Mouse (Mus musculus): ENCODE measurements around the gene Pbdc1.
"Not testable (repeated sequence)": the region's sequence is repeated elsewhere in the genome, so short reads cannot be mapped to it uniquely, and the experiment has no call there.

The Pbdc1 gene

DNA sequence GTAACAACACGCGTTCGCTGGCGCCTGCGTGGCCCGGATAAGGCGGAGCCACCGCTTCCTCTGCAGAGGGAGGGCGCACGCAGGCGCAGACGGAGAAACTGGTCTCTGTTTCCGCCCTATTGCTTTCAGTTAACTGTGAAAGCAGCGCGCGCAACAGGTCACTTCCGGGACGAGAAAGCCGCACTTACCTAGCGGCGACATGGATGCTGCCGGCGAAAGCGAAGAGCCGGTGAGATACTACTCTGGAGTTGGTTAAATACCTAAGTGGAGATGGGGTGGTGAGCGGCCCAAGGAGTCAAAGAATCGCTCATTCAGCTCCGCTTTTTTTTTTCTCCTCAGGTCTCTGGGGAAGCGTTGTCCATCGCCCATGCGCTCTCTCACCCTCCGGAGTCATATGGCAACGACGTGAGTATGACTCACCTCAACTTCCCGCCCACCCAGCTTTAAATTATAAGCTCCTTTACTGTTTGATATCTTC lies at the start of gene Pbdc1:
Pbdc1 (plus strand) TSS at position 142 of the 478 bp plus-strand sequence.
- peak; percentile 92 for DNase-seq (ENCODE audit: low spot score)

- peak; percentile 18 for DNase-seq (ENCODE audit: low spot score)
These were observed 41.9 kb upstream of the Pbdc1 start for GRCm38 (mm10) chrX:105037666-105038065.

GRCm38 (mm10) chrX:105064294-105064693 lies 15.3 kb upstream of the Pbdc1 start:
- DNase-seq (ENCODE audit: low spot score), result no peak

DNA sequence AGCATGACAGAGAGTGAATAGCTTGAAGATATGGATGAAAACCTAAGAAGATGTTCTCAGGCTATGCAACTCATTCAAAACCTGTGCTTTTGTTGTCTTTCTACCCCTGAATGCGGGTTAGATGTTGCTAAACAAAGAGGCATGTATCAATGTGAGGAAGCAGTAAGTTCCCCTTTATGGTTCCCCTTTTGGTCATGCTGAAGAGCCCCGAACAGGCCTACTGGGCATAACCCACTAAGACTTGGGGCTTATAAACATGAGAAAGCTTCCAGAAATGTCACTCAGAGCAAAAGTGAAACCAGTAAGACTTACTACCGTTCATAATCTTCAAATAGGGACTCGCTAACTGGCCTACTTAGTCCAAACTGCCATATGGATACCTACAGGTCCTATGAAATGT lies 14.8 kb upstream of the Pbdc1 start:
- DNase-seq (ENCODE audit: low spot score), result no peak

DNA sequence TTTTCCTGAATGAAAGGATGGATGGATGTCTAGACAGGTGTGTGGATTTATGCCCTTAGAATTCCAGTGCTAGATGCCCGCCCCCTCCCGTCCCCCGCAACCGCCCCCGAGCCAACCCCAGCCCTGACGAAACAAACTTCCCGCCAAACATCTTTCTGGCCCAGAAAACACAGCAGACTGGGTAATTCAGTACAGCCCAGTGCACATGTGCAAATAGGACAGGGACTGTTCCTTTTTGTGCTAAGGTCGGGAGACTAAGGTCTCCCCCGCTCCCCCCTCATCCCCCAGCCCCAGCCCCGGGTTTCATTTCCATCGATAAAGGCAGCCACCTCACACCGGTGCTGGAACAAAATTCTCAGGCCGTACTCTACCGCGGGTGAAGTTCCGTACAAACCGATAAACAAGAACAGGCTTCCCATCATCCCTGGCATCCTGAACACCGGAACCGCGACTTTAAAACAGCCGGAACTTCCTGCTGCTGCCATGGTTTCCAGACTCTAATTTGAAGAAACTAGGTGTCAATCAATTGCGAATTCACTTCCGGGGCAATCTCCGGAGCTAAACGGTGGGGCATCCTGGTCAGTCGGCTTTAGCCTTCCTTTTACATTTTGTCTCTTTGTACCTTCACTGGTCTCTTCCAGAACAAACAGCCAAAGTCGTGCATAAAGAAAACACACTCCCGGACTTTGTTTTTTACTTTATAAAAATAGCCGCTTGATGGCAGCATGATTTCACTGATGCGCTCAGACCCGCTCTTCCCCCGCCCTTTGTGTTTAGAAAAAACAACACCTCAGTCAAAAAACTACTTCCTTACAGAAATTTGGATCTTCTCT lies 9.7 kb upstream of the Pbdc1 start:
- DNase-seq (ENCODE audit: low spot score), result peak; percentile 90

DNA sequence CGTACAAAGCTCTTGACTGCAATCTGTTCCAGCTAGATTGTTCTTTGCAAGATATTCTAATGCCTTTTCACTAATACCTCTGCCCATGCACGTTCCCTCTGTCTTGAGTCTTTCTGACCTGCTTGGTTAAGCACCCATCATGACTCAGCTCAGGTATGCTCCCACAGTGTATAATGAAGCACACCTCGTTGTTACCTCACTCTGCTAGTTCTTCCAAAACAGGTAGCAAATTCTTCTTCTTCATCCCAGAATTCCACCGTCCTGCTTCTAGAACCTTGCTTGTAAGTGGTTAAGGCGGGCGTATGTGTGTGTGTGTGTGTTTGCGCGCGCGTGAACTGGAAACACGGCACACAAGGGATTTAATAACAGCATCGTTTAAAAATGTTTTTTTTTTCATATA lies 405 bp upstream of the Pbdc1 start:
- DNase-seq (ENCODE audit: low spot score), result no peak

- DNase-seq (ENCODE audit: low spot score), result no peak
These were observed 540 bp downstream of the Pbdc1 start for GRCm38 (mm10) chrX:105080096-105080495.

DNA sequence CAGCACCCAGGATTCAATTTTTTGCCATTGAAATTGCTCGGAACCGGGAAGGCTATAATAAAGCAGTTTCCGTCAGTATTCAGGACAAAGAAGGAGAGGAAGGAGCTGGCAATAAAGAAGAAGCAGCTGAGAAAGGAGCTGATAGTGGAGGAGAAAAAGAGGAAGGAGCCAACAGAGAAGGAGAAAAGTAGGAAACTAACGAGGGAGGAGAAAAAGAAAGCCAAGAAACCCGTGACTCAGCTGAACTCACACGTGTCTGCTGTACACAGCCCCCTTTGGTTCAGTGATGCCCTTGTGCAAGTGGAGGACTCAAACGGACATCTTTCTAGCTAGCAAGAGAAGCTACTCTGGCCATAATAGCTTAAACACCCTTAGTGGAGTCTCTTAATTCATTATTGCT lies 3.5 kb downstream of the Pbdc1 start:
- not testable (repeated sequence) for DNase-seq (ENCODE audit: low spot score)

DNA sequence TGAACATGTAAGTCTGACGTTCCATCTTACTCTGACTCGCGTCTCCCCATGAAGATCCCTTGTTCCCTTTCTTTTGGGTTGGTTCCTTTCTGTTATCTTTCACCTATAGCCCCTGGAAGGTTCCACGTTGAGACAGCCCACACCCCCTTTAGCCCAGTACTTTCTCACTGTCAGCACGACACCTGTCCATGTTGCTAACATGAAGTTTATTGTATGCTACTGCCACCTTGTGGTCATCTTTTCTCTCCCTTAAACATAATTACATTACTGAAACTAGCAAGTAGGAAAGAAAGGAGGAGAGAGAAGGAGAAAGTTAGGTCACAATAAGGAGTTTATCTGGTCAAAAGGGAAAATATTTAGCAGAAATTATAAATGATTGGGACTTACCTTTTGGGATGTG lies 24.6 kb downstream of the Pbdc1 start:
- peak; percentile 61 for DNase-seq (ENCODE audit: low spot score)

DNA sequence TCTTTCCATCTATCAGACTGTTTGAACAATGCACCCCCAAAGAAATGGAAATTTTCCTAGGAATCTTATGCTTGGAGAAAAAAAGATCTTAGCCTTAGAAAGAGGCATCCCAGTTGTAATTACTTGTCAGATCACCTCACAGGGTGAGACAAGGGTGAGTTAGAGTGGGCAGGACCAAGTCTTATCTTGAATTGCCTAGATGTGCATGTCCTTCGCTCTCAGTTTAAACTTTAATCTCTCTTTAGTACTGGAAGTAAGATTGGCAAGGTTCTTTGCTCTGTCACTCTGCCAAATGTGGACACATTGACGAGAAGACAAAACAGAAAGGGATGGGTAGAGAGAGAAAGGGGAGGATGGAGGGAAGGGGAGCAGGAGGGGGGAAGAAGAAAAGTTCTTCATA lies 35.4 kb downstream of the Pbdc1 start:
- no peak for DNase-seq (ENCODE audit: low spot score)

DNA sequence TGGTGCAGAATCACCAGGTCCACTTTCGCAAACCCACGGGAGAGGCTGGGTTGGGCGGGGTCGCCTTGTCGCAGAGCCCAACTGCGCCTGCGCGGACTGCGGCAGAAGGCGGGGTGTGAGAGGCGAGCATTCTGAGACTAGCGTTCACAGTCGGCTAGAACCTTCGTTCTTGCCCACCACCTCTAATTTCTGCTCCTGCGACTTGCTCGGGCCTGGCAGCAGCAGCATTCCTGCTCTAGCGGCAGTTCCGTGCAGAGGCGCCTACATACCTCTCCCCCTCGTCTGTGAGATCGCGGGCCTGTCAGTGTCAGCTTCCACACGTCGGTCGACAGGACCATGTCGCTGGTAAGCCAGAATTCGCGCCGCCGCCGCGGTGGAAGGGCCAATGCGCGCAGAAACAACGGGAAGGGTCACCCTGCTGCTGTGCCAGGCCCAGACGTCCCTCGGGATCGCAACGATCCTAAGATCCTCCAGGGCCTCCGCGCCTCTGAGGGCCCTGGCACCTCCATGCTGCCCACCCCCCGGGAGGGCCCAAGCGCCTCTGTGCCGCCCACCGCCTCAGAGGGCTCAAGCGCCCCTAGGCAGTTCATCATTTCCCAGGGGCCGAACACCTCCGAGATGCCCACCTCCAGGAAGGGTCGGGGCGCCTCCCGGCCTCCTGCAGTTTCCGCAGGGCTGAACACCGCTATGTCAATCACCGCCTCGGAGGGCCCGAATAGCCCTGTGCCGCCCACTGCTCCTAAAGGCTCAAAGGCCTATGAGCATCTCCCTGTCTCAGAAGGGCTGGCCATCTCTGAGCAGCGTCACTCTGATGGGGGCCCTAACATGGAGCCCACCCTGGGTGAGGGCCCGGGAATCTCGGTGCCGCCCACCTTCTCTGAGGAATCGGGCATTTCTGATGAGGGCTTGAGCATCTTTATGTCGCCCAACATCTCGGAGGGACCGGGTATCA lies 41.0 kb downstream of the Pbdc1 start, which contains the start of gene Magee1:
Magee1 (plus strand) TSS at position 104 of the 952 bp plus-strand sequence.
- DNase-seq (ENCODE audit: low spot score), result peak; percentile 77

DNA sequence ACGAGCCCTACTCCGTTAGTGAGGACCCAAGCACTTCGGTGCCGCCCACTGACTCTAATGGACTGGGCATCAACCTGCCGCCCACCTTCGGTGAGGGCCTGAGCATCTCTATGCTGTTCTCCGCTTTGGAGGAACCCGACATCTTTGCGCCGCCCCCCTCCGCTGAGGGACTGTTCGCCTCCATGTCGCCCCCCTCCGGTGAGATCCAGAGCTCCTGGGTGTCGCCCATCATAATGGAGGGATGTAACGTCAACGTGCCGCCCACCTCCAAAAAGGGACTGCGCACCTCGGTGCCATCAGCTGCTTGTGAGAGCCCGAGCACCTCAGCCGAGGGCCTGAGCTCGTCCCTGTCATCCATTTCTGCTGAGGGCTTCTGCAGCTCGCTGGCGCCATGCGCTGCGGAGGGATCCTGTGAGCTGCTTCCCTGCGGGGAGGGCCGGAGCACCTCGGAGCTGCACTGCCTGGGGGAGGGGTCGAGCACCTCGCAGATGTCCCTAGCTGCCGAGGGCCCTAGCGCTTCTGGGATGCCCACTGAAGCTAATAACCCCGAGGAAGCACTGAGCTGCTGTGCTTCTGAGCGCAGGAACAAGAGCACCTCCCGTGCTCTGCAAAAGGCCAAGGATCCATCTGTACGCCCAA lies 41.8 kb downstream of the Pbdc1 start:
- DNase-seq (ENCODE audit: low spot score), result peak; percentile 48

DNA sequence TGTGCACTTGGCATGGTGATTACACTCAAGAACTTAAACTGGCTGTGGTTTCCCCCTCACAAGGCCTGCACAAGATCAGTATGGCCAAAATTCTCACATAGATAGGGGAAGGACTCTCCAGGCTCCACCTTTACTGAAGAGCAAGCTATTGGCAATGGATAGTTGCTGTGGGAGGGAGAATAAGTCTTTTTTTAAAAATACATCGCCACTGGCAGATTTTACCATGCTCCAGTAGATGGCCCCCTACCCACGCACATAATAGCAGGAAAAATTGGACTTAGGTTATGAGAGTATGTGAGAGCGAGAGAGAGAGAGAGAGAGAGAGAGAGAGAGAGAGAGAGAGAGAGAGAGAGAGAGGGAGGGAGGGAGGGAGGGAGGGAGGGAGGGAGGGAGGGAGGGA lies 45.3 kb downstream of the Pbdc1 start:
- peak; percentile 33 for DNase-seq (ENCODE audit: low spot score)

GRCm38 (mm10) chrX:105151872-105152461 lies 72.4 kb downstream of the Pbdc1 start:
- no peak for DNase-seq (ENCODE audit: low spot score)

DNA sequence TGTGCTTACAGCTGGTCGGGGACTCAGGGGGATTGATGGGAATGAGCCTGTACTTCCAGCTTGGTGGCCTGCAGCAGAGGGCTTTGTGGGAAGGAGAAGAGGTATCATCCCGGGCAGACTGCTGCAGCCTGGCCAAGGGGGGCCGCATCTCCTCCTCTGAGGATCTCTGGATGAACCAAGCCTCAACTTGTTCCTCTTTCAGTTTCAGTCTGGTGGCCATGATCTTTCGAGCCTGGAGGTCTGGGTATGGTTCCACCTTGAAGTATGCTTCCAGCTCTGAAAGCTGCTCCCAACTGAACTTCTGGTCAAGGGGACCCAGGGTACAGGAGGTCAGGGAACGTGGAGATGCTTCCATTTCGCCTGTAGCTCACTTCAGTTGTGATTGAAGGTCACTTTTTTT lies 85.5 kb downstream of the Pbdc1 start:
- DNase-seq (ENCODE audit: low spot score), result not testable (repeated sequence)

All from adipocyte (in vitro differentiated cells).